Mouse (Mus musculus): ENCODE data around the gene Ubac1.

Gene Ubac1

DNA sequence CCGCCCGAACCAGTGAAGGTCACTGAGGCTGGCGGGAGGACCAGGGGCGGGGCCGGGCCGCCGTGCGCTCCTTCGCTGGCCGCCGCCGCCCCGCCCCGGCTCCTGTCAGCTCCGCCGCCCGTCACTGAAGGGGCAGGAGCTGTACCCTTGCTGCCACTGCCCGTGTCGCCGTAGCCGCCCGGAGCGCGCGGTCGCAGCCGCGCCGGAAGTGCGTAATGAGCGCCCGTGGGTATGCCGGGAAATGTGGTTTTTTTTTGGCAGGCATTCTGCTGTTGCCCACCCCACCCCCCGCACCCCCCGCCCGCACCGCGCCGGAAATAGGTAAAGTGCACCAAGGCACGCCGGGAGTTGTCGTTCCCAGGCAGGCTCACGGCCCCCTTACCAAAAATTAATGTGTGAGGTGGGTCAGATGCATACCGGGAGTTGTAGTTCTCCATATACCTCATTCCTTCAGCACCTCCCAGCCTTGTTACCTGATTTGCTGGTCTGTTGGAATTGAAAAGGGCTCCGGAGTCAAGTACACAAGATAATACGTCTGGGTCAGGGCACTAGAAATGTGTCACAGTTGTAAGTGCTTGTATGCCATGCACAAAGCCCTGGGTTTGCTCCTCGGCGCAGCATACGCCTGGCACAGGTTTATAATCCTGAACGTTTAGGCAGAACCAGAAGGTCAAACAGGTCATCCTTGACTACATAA is at the start of gene Ubac1:
Ubac1 (minus strand) TSS at position 187 of the 697 bp plus-strand sequence.
- peak; percentile 97 for DNase-seq (ENCODE audit: extremely low read depth, insufficient read length, low spot score)

DNA sequence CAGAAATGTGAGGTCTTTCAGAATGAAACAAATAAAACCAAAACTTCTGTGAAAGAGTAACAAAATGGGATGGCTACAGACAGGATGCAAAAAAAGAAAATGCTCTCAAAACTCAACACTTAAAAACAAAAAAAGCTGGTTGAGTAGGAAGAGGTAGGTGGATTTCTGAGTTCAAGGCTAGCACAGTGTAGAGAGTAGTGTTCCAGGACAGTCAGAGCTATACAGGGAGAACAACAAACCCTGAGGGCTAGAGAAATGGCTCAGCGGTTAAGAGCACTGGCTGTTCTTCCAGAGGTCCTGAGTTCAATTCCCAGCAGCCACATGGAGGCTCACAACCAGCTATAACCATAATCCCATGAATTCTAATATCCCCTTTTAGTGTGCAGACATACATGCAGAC is 47.0 kb upstream of the Ubac1 start:
- no peak for DNase-seq (ENCODE audit: extremely low read depth, insufficient read length, low spot score)

DNA sequence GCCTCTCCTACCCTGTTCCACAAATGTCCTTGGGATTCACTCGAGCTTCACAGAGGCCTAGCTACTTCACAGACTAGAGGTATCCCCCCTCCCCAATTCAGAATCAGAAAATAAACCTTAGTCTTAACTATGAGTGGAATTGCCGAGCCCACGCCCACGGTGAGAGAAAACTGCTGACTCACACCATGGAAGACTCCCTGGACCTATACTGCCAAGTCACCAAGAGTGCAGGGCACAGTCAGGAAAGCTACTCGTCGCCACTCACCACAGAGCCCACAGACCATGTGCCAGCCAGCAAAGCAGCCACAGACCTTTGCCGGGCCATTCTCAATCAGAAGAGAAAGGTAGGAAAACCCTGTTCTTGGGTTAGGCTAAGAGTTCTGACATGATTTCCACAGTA is 46.6 kb upstream of the Ubac1 start:
- DNase-seq (ENCODE audit: extremely low read depth, insufficient read length, low spot score), result peak; percentile 67

DNA sequence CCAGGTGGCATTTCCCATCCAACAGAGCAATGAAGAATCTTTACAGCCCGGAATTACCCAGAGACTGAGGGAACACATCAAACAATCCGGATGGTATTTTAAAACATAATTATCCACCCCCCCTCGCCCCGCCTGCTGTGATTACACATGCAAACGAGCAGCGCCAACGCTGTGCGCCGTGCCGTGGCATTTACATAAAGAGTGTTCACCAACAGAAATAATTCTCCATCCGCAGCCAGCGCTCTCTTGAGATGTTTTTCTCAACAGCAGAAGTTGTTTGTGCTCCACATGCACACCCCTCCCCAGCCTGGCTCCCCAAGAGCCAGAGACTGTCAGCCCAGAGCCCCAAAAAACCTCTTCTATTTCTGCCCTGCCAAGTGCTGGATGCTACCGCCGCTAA is 45.0 kb upstream of the Ubac1 start:
- DNase-seq (ENCODE audit: extremely low read depth, insufficient read length, low spot score), result no peak

DNA sequence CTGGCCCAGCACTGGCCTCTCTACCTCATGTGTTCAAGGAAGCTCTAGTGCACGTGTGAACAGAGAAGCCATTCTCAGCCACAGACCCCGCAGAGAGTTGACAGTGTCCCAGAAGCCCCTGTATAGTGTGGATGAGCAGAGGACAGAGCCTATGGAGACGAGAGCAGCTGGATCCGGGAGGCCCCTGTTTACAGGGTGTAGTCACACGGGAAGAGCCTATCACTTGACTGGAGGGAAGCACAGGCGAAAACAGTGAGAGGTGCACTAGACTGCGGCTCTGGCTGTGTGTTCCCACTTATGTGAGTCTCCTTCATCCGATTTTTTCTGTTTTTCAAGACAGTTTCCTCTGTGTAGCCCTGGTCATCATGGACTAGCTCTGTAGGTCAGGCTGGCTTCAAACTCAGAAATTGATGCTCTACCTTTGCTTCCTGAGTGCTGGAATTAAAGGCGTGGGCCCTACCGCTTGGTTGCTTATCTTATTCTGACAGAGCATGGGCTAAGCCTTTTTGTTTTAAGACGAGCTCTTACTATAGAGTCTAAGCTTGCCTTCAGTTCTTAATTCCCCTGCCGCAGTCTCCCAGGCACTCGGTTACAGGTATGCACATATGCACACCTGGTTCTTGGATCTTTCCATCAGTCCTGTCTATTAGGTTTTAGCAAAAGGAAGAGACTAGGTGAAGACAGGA is 41.3 kb upstream of the Ubac1 start:
- no peak for DNase-seq (ENCODE audit: extremely low read depth, insufficient read length, low spot score)

DNA sequence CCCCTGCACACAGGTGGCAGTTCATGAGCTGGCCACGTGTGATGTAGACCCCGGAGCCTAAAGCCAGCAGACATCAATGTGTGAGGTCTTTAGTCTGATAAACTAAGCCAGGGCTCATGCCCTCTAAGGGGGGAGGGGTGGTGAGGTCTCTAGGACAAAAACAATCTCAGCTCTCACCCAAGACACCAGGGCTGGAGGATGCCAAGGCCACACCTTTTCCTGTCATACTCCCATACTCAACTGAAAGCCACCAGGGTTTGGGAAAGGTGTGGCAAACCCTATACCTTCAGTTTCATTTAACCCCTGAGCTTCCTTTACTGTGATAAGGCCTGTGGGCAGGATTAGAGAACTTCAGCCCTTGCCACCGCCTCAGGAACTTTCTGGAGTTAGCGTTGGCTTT is 40.7 kb upstream of the Ubac1 start:
- no peak for DNase-seq (ENCODE audit: extremely low read depth, insufficient read length, low spot score)

DNA sequence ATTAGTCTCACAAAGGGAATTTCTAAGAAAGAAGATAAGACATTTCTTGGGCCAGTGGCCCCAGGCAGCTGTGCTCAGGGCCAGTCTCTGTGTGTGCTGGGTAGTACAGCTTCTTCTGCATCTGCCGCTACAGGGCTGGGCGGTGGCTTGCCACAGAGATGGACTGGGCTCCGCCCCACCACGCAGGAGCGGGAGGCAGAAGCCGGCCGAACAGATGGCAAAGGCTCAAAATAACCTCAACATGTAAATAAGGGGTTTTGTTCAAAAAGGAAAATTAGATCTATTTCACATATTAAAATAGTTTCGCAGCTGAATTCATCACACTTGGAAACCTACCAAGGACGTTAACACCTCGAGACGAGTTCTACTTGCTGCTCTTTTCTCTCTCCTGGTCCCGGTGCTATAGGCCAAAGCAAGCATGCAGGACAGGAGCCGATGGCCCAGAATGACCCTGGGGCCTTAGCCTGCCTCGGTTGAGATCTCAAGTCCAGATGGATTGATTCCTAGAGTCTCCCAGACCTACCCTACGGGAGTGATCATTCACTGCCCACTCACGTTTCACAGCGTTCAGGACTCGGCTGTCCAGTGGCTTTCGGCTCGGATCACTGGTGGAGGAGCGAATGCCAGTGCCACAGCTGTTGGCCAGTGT is 39.6 kb upstream of the Ubac1 start:
- no peak for DNase-seq (ENCODE audit: extremely low read depth, insufficient read length, low spot score)

DNA sequence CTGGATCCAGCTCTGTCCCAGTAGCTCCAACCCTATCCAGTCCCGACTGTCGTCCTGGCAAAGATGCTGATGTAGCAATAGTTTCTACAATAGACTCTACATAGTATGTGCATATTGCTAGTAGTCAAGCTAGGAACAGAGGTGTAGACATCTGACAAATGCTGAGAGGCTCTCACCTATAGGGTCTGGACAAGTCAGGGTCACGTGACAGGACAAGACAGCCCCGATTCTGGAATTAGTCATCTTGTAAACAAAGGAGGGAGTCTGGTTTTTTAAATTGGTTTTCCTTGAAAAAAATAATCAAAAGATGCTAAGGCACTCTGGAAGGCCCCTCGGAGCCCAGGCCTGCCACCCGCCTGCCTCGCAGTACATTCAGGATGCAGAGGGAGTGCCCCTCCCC is 35.5 kb upstream of the Ubac1 start:
- DNase-seq (ENCODE audit: extremely low read depth, insufficient read length, low spot score), result no peak

DNA sequence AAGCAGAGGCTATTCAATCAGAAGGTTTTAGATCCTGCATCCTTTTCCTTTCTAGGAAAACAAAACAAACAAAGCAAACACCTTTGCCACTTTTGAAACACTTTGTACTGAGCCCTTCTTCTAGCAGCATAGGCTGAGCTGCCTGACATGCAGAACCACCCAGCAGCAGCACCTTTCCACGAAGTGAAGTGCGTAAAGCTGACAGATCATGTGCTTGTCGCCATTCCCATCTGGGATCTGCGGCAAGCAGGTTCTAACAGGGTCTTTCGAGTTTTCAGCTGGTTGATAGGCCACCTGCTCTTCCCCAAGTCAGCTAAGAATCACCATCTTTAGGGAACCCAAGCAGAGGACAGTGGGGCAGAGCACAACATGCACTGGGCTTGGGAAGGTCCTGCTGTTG is 34.7 kb upstream of the Ubac1 start:
- no peak for DNase-seq (ENCODE audit: extremely low read depth, insufficient read length, low spot score)

DNA sequence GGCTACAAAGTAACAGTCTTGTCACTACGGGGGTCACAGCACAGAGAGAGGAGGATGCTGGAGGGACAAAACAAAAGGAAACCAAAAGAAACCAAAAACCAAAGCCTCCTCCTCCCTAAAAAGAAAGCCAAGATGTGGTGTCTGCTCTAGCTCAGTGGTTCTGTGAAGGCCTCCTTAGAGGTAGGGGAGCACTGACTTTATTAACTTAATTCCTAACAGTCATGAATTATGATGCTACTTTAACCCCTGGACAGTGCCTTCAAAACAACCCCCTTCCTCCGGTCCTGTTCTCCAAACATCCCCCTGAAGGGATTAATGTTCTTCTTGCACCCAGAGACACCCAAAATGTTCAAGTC is 34.2 kb upstream of the Ubac1 start:
- DNase-seq (ENCODE audit: extremely low read depth, insufficient read length, low spot score), result no peak

DNA sequence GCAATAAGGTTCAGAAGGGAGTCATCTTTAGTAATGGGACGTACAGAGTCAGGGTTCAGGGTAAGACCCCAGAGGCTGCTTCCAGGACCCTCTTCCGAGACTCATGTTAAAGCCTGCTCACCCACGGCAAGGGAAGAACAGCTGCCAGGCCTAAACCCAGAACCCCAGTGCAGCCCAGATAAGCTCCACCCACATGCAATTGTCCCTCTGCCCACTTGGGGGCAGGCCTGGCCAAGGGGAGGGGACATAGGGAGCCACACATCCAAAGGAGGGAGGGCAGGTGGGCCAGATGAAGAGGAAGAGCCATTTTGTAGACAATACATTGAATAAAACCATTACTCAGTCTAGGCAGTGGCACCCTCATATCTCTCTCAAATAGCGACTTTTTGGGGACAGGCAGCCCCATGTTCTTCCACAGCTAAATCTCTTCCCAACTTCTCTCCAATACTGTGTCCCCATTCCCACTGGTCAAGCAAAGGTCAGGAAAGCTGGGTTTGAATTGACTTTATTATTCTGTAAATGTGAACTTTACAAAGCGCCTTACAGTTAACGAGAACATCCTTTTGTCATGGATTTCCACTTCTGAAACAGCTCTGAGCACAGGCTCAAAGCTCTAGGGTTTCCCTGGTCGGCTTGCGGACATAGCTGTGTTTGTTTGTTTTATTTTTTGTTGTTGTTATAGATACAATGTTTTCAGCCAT is 33.6 kb upstream of the Ubac1 start:
- peak; percentile 50 for DNase-seq (ENCODE audit: extremely low read depth, insufficient read length, low spot score)

DNA sequence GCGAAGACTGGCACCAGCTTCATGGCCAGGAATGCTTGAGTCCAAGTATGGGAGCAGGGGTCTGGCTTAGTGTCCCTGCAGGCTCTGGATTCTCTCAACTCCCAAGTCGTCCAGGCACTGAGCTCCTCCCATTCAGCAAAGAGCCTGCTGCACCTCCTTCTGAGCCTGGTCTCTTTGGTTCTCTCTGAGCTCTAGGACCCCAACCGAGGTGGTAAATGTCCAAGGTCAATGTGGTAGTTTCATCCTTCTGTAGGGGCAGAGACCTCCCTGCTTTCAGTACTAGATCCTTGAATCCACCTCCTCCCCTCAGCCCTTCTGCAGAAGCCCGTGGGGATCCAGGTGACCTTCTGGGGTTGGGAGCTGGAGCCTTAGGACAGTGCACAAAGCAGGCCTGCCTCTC is 31.3 kb upstream of the Ubac1 start:
- no peak for DNase-seq (ENCODE audit: extremely low read depth, insufficient read length, low spot score)

DNA sequence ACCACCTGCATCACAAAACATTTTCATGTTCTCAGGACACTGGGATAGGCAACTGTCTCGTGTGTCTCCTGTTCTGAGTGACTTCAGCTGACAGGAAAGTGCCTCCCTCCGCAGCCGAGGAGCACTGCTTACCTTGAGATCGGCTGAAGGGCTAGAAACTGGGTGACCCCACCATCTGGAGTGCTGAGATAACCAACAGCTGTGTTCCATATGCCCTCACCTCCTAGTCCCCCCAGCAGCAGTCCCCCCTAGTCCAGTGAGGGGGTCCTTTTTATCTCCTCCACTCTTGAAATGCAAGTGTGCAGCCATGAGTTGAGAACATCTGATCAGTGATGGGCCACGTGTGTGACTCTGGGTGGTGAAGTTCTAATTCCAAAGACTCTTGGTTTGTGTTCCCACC is 27.3 kb upstream of the Ubac1 start:
- no peak for DNase-seq (ENCODE audit: extremely low read depth, insufficient read length, low spot score)

DNA sequence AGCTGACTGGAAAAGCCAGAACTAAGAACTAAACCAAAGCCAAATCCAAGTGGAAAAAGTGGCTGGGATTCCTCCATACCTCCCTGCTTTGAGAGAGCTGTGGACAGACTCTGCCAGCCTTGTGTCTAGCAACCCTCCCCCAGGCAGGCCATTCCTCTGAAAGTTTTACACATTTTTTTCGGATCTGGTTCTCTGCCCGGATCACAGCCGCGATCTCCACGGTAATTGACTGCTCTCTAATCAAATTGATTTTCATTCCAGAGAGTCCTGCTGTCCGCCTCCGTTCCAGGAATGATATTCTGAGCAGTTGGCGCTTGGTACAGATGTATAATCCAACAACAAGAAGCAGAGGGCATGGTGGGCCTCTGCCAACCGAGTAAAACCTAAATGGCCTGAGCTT is 22.7 kb upstream of the Ubac1 start:
- DNase-seq (ENCODE audit: extremely low read depth, insufficient read length, low spot score), result no peak

DNA sequence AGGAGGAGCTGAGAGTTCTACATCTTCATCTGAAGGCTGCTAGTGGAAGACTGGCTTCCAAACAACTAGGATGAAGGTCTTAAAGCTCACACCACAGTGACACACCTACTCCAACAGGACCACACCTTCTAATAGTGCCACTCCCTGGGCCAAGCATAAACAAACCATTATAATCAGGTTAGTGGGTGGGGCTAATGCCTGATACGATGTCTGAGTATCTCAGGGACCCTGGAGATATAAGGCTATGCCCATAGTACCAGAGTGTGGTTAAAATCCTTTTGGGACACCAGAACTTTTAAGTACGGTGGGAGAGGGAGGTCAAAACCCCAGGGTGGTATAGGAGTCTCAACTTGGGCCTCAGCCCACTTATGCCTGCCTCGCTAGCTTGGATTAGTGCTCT is 21.1 kb upstream of the Ubac1 start:
- DNase-seq (ENCODE audit: extremely low read depth, insufficient read length, low spot score), result no peak

DNA sequence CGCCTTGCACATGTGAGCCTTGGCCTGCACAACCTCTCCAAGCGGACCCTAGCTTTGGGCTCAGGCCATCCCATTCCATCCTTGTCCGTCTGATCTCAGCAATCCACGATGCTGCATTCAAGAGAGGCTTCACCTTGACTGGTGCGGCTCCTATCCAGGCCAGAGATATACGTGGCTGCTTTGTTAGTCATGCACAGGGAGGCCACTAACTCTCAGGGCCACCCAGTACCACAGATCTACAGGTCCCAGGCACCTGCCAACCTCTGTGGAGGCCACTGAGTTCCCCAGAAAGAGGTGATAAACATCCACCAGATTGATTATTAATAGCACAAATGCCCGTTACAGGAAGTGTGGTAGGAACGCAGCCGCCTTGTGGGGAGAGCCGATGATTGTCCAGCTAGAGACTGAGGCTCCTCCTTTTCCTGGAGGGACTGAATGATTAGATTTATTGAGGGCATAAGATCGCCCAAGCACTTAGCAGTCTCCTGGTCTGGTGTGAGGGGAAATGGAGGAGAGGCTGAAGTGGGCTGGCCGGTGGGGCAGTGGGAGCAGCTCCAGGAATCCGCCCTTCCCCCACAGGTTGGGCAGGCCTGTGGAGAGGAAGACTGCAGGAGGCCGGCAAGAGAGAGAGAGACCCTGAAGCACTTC is 19.7 kb upstream of the Ubac1 start:
- no peak for DNase-seq (ENCODE audit: extremely low read depth, insufficient read length, low spot score)

DNA sequence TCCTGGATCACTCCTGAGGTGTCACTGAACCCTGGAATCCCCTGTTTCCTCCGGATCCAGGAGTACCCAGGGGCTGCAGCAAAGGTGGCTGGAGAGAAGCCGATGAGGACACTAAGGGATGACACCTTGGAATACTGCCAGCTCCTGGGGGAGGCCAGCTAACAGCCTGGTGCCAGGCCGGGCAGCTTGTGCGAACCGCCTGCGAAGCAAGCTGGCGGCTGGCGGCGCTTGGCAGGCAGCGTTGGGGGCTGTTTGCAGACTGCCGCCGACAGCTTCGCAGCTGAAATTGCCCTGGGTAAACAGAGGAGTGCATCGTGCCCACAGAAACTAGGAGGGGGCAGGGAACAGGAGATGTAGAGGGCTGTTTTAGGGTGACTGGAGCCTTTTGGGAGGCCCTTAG is 18.4 kb upstream of the Ubac1 start:
- DNase-seq (ENCODE audit: extremely low read depth, insufficient read length, low spot score), result no peak

DNA sequence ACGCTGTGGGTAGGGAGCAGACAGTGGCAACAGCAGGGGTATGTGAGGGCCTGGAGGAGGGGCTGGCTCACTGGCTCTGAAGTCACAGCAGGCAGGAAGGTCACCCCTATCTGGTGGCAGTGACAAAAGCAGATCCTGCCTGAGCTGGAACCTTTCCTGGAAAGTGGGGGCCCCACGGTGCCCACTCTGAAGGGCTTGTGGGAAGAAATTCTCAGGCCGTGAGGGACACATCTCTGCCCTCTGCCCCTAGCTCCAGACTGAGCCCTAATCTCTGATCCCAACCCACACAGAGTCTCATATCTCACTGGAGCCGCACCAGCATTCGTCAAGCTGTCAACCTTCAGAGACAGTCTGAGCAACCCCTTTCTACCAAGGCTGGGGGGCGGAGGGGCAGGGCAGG is 15.8 kb upstream of the Ubac1 start:
- DNase-seq (ENCODE audit: extremely low read depth, insufficient read length, low spot score), result no peak

DNA sequence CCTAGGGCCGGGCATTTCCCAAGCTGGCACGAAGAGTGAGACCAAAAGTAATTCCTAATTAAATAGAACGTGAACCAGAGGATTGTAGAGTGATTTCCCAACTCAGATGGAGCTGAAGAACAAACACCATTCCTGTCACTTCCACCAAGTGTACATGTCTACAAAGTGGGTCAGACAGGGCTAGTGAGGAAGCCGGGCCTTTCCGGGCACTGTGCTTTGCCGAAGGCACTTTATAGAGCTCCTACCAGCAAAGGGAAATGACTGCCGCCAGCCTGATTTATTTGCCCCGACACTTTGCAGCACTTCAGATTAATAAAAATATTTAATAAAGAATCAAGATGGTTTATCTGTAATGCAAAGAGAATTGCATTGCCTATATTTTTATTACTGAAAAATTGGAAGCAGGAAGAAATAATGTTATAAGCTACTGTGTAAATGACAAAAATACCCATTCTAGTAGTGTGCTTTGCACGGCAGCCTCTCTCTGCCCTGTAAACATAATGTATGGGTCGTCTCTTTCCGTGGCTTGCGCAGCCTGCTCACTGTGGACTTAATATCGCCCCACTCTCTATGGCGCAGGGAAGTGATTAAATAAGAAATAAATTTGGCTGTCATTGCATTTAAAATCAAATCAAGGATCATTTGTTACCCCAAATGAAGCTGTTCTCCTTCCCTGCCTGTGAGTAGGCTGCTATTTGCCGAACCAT is 12.9 kb upstream of the Ubac1 start:
- DNase-seq (ENCODE audit: extremely low read depth, insufficient read length, low spot score), result no peak

DNA sequence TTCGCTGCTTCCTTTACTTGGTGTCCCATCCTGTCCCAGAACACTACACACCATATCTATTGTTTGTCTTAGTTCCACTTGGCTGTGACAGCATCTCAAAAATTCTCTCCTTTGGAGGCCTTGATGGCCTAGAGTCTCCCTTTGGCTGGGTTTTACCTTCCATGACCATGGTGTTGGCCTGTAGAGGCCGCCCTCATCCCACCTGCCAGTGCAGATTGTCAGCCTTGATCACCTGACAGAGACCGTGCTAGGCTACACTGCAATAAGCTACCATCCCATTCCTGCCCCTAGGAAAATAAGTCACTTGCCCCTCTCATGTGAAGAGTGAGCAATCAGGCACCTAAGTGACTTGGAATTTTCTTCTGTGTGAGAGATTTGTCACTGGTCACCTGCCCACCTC is 8.7 kb upstream of the Ubac1 start:
- no peak for DNase-seq (ENCODE audit: extremely low read depth, insufficient read length, low spot score)

Data from 3134 (cell line).